Mouse (Mus musculus) natural killer cell, adult 2 months (primary cell): ENCODE measurements around the gene Unc50.

Experiments used
- DNase-seq, 2 experiments: peaks; one replicate each; pipeline ENCODE4 v3.0.0; 2022; ENCODE audit warnings: low spot score in 2 of 2

Gene Unc50

GRCm38 (mm10) chr1:37429366-37430296 lies at the start of gene Unc50, which contains the start of gene Coa5:
Gene Unc50 (plus strand): TSS chr1:37430139.
Gene Coa5 (minus strand): TSS chr1:37430103.
- peak; percentile 87 to 91 for DNase-seq

- DNase-seq = no peak
Observed at GRCm38 (mm10) chr1:37380913-37381312, 49.0 kb upstream of the Unc50 start.

- no peak for DNase-seq
Observed at GRCm38 (mm10) chr1:37384304-37384703, 45.6 kb upstream of the Unc50 start.

- DNase-seq = no peak
Observed at GRCm38 (mm10) chr1:37386448-37386971, 43.4 kb upstream of the Unc50 start.

GRCm38 (mm10) chr1:37393174-37393573 lies 36.8 kb upstream of the Unc50 start:
- no peak for DNase-seq

- no peak for DNase-seq
Observed at GRCm38 (mm10) chr1:37396481-37396880, 33.5 kb upstream of the Unc50 start.

GRCm38 (mm10) chr1:37398961-37399360 lies 31.0 kb upstream of the Unc50 start:
- DNase-seq = no peak

GRCm38 (mm10) chr1:37399734-37400133 lies 30.2 kb upstream of the Unc50 start:
- DNase-seq = no peak

- peak; percentile 44 to 68 for DNase-seq
Observed at GRCm38 (mm10) chr1:37401687-37402086, 28.3 kb upstream of the Unc50 start.

- DNase-seq = no peak
Observed at GRCm38 (mm10) chr1:37405137-37405536, 24.8 kb upstream of the Unc50 start.

- no peak for DNase-seq
Observed at GRCm38 (mm10) chr1:37407228-37407627, 22.7 kb upstream of the Unc50 start.

- DNase-seq = no peak
Observed at GRCm38 (mm10) chr1:37408059-37408458, 21.9 kb upstream of the Unc50 start.

GRCm38 (mm10) chr1:37408678-37409077 lies 21.3 kb upstream of the Unc50 start:
- no peak for DNase-seq

- no peak for DNase-seq
Observed at GRCm38 (mm10) chr1:37409647-37410046, 20.3 kb upstream of the Unc50 start.

GRCm38 (mm10) chr1:37415394-37415793 lies 14.5 kb upstream of the Unc50 start:
- no peak for DNase-seq

- DNase-seq = peak; percentile 89
Observed at GRCm38 (mm10) chr1:37419420-37419819, 10.5 kb upstream of the Unc50 start.

- DNase-seq = no peak
Observed at GRCm38 (mm10) chr1:37427144-37427875, 2.6 kb upstream of the Unc50 start.

GRCm38 (mm10) chr1:37428911-37429310 lies 1.0 kb upstream of the Unc50 start:
- no peak for DNase-seq

- no peak for DNase-seq
Observed at GRCm38 (mm10) chr1:37430297-37430840, 430 bp downstream of the Unc50 start.

GRCm38 (mm10) chr1:37436419-37436818 lies 6.5 kb downstream of the Unc50 start:
- no peak for DNase-seq

- no peak for DNase-seq
Observed at GRCm38 (mm10) chr1:37442848-37443835, 13.2 kb downstream of the Unc50 start.
